Mouse (Mus musculus) heart, embryonic 11.5 days (tissue): Measurements from ENCODE around the gene Fam71d. TPM values are rescaled to one million over a fixed set of nuclear protein-coding genes. Genes with fewer than 3 reads are reported as not detected.

Source experiments
- ATAC-seq: fragments of 200-750 bp; cut with Nextera tagmentation; replicated peaks from 2 replicates; pipeline ENCODE4 v1.8.0; 2017; ENCODE audit warnings: moderate library complexity; ENCODE audit not compliant: insufficient number of reproducible peaks, low FRiP score, low TSS enrichment
- H3K27ac ChIP-seq: fragments of 300-500 bp; sonication (generic); 2 replicates; pipeline ENCODE4 v1.5.1; 2014; ENCODE audit warnings: mild to moderate bottlenecking, low read depth, low read length
- H3K27me3 ChIP-seq: fragments of 300-500 bp; sonication (generic); 2 replicates; pipeline ENCODE4 v1.6.1; 2014; ENCODE audit warnings: mild to moderate bottlenecking, low read length, mixed read lengths; ENCODE audit not compliant: control insufficient read depth, insufficient read depth
- H3K36me3 ChIP-seq: fragments of 300-500 bp; sonication (generic); 2 replicates; pipeline ENCODE4 v1.6.1; 2014; ENCODE audit warnings: mild to moderate bottlenecking, low read length, moderate library complexity, mixed read lengths; ENCODE audit not compliant: control insufficient read depth, insufficient read depth
- H3K4me1 ChIP-seq: fragments of 300-500 bp; sonication (generic); 2 replicates; pipeline ENCODE4 v1.6.1; 2014; ENCODE audit warnings: low read length; ENCODE audit not compliant: control insufficient read depth, insufficient read depth
- H3K4me2 ChIP-seq: fragments of 300-500 bp; sonication (generic); 2 replicates; pipeline ENCODE4 v1.6.1; 2014; ENCODE audit warnings: mild to moderate bottlenecking, moderate library complexity
- H3K4me3 ChIP-seq: fragments of 300-500 bp; sonication (generic); 2 replicates; pipeline ENCODE4 v1.5.1; 2014; ENCODE audit warnings: low read depth, low read length
- H3K9ac ChIP-seq: fragments of 300-500 bp; sonication (generic); 2 replicates; pipeline ENCODE4 v1.6.1; 2014; ENCODE audit warnings: mild to moderate bottlenecking, low read depth, low read length, moderate library complexity
- H3K9me3 ChIP-seq: fragments of 300-500 bp; sonication (generic); replicated peaks from 2 replicates; pipeline ENCODE4 v1.6.1; 2016; ENCODE audit warnings: low read length; ENCODE audit not compliant: control insufficient read depth
- WGBS: fragments of 180-500 bp; shearing (Covaris S2); extraction: QIAGEN DNeasy Blood & Tissue Kit; methylation state at CpG from one replicate; pipeline ENCODE4 v1.1.7; 2014; ENCODE audit not compliant: insufficient replicate concordance; 5-methylcytosine and 5-hydroxymethylcytosine counted together
- polyA plus RNA-seq: library from polyadenylated mRNA; unstranded; fragments of >200 nt; fragmentation: Nextera tagmentation; extraction: Ambion mirVana; gene quantifications from 2 replicates; pipeline ENCODE4 v1.2.1, GENCODE M21; 2014

Fam71d gene
- polyA plus RNA-seq: not detected in 2 replicates

GRCm38 (mm10) chr12:78691325-78691724 lies at the start of gene Fam71d:
TSS of gene Fam71d (plus strand) at chr12:78691535.
- no peak within 1 kb of the TSS for H3K4me3 ChIP-seq
- H3K36me3 ChIP-seq: no peaks in the 10 kb centered on the region
- ATAC-seq: no peak
- WGBS: 61% methylated on average over 1 of the region's 1 CpGs
- H3K4me2 ChIP-seq: no peak within 1 kb of the TSS
- no peaks in the 10 kb centered on the region for H3K4me1 ChIP-seq
- no peak within 1 kb of the TSS for H3K9ac ChIP-seq
- no peaks in the 10 kb centered on the region for H3K9me3 ChIP-seq
- no peaks in the 10 kb centered on the region for H3K27me3 ChIP-seq
- H3K27ac ChIP-seq: no peak within 1 kb of the TSS

DNA sequence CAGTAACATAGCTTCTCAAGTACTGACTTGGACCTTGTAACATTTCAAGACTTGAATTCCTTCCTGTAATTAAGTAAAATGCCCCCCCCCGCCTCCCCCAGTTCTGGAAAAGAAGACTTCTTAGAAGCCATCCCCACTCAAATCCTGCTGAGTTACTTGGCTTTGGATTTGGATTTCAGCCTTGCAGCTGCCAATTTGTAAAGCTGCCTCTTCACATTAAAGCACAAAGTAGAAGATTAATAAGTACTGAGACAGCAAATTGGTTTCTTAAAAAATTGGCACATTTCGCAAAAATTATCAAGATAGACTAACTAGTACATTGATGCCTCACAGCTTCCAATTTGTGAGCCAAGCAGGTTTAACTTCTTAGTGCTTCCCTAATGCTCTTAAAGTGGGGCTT lies 47.6 kb upstream of the Fam71d start:
- no peak for ATAC-seq

DNA sequence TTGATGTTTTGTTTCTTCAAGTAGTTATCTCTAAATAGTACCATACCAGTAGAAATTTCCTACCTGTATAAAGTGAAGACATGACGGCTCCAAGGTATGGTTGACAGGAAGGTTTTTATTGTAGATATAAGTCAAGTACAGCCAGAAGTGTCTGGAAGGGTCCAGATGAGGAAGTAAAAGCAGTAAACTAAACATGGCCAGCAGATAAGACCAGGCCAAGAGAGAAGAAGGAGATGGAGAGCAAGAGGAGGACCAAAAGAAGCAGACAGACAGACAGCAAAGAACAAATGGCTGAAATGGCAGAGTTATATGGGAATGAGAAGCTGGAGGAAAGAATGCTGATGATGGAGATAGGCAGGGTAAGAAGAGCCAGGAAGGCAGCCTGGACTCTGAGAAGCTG lies 46.1 kb upstream of the Fam71d start:
- H3K4me2 ChIP-seq: no peak overlapping the region
- H3K9me3 ChIP-seq: no peaks in the 10 kb centered on the region
- 71% methylated on average over 1 of the region's 1 CpGs for WGBS
- H3K36me3 ChIP-seq: no peaks in the 10 kb centered on the region
- no peak overlapping the region for H3K4me3 ChIP-seq
- ATAC-seq: no peak
- no peak overlapping the region for H3K27ac ChIP-seq
- H3K9ac ChIP-seq: no peak overlapping the region
- H3K27me3 ChIP-seq: no peaks in the 10 kb centered on the region
- no peaks in the 10 kb centered on the region for H3K4me1 ChIP-seq

More for the DNA sequence above, 47.6 kb upstream of the Fam71d start:
- Histone ChIP-seq H3K4me2 (no peak overlapping the region), H3K4me3 (no peak overlapping the region), H3K27me3 (no peaks in the 10 kb centered on the region), H3K27ac (no peak overlapping the region), H3K36me3 (no peaks in the 10 kb centered on the region), H3K9me3 (no peaks in the 10 kb centered on the region), H3K9ac (no peak overlapping the region), H3K4me1 (peaks cover 9% of the 10 kb centered on the region; the same call in 1 of the 2 replicates)
- WGBS: 80% methylated on average over 2 of the region's 2 CpGs

GRCm38 (mm10) chr12:78659718-78660304 lies 31.5 kb upstream of the Fam71d start:
- no peaks in the 10 kb centered on the region for H3K36me3 ChIP-seq
- H3K4me1 ChIP-seq: no peaks in the 10 kb centered on the region
- H3K9ac ChIP-seq: no peak overlapping the region
- H3K4me3 ChIP-seq: no peak overlapping the region
- H3K27me3 ChIP-seq: no peaks in the 10 kb centered on the region
- no peaks in the 10 kb centered on the region for H3K9me3 ChIP-seq
- no peak overlapping the region for H3K27ac ChIP-seq
- no peak for ATAC-seq
- H3K4me2 ChIP-seq: no peak overlapping the region
- 27% methylated on average over 2 of the region's 2 CpGs for WGBS

GRCm38 (mm10) chr12:78678101-78678806 lies 13.1 kb upstream of the Fam71d start:
- no peak overlapping the region for H3K4me3 ChIP-seq
- no peak overlapping the region for H3K9ac ChIP-seq
- H3K27ac ChIP-seq: no peak overlapping the region
- no peak overlapping the region for H3K4me2 ChIP-seq
- no peak for ATAC-seq
- no peaks in the 10 kb centered on the region for H3K36me3 ChIP-seq
- H3K9me3 ChIP-seq: no peaks in the 10 kb centered on the region
- H3K4me1 ChIP-seq: no peaks in the 10 kb centered on the region
- no peaks in the 10 kb centered on the region for H3K27me3 ChIP-seq
- 86% methylated on average over 5 of the region's 5 CpGs for WGBS

DNA sequence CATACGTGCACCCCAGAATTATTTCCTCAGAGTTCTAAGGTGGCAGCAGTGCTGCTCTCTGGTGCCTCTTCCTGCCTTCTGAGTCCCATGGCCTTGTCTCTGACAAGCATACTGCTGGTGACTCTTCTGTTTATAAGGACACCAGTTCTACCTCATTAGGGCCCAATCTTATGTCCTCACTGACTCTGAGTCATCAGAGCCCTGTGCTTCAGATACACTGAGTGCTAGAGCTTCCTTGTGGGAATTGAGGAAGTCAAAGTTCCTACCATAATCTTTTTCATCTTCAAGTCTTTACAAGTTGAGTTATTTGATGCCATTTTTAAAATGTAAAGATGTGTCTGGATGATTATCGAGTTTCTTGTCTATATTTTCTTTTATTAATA lies 12.5 kb upstream of the Fam71d start:
- Histone ChIP-seq H3K9ac (no peak overlapping the region), H3K27me3 (no peaks in the 10 kb centered on the region), H3K4me2 (no peak overlapping the region), H3K9me3 (no peaks in the 10 kb centered on the region), H3K4me1 (no peaks in the 10 kb centered on the region), H3K4me3 (no peak overlapping the region), H3K27ac (no peak overlapping the region), H3K36me3 (no peaks in the 10 kb centered on the region)
- ATAC-seq: no peak
- 80% methylated on average over 2 of the region's 2 CpGs for WGBS

DNA sequence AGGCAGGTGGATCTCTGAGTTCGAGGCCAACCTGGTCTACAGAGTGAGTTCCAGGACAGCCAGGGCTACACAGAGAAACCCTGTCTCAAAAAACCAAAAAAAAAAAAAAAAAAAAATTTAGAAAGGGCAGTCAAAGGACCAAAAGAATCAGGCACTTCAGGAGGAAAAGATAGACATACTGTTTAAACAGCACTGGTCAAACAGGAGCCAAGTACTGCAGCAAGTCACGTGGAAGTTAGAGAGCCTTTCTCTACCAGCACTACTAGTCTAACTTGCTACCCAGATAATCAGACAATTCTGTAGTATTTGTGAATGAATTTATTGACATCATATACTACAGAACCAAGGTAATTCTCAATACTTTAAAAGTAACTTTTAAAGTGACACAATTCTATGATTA lies 10.3 kb upstream of the Fam71d start:
- H3K27me3 ChIP-seq: no peaks in the 10 kb centered on the region
- no peaks in the 10 kb centered on the region for H3K9me3 ChIP-seq
- H3K9ac ChIP-seq: no peak overlapping the region
- no peak for ATAC-seq
- H3K4me1 ChIP-seq: no peaks in the 10 kb centered on the region
- 76% methylated on average over 2 of the region's 2 CpGs for WGBS
- no peak overlapping the region for H3K4me2 ChIP-seq
- H3K36me3 ChIP-seq: no peaks in the 10 kb centered on the region
- H3K4me3 ChIP-seq: no peak overlapping the region
- H3K27ac ChIP-seq: no peak overlapping the region

- Histone ChIP-seq H3K4me3 (no peak overlapping the region), H3K4me1 (no peaks in the 10 kb centered on the region), H3K27ac (no peak overlapping the region), H3K4me2 (no peak overlapping the region), H3K27me3 (no peaks in the 10 kb centered on the region), H3K9ac (no peak overlapping the region), H3K9me3 (no peaks in the 10 kb centered on the region), H3K36me3 (no peaks in the 10 kb centered on the region)
- WGBS: 66% methylated on average over 4 of the region's 4 CpGs
- ATAC-seq: no peak
These were observed 9.1 kb upstream of the Fam71d start for GRCm38 (mm10) chr12:78682279-78682678.
